In the genomic region with DNA sequence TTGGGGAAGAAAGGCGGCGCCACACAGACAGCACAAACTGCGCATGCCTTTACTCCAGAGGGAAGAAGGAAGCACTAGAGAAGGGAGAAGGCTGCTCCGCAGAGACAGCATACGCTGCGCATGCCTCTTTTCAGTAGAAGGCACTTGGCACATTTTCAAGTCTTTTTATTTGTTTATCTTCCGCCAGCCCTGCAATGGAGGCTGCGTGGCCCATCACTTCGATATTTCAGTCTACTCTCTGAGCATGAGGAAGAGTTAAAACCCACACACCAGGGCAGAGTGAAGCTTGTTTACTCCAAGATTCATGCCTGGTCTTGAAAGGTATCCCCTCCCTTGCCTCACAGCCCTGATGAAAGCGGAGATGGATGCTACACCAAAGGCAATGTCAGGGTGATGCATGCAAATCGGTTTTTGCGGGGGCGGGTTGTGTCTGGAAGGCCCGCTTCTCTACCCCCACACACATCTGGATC, we compare ENCODE assay signal across 8 mouse cellular contexts.
DNase-seq lines count a peak whose midpoint lies in the region; ATAC-seq lines count a peak whose summit lies in the region.
"Had no signal": no experiment of that assay in that cellular context is flagged by ENCODE, and none has a peak within 500 bp of the region (broad histone marks: within the 10 kb centered on the region; RNA-seq: fewer than 3 reads in every experiment).

No protein-coding gene starts in this region.

- no peaks in the 10 kb centered on the region for H3K27me3 ChIP-seq in intestine, embryonic 15.5 days (replicated peaks)
- H3K27me3 ChIP-seq: hindbrain, embryonic 15.5 days had no signal

- 36% methylated on average over 14 of the region's 14 CpGs for WGBS in intestine, embryonic 15.5 days

- 0 out of 2 replicates have a peak overlapping the region, but pooled peaks have one; percentile 3 for H3K4me3 ChIP-seq in intestine, embryonic 15.5 days (replicated peaks)
- H3K4me3 ChIP-seq: hindbrain, embryonic 15.5 days had no signal

- ATAC-seq in intestine, embryonic 15.5 days = peak; percentile 83

- no peaks in the 10 kb centered on the region for H3K4me1 ChIP-seq in intestine, embryonic 15.5 days (replicated peaks)
- H3K4me1 ChIP-seq: hindbrain, embryonic 15.5 days had no signal

- peak overlapping the region; percentile 67; the same call in 1 of the 2 replicates for H3K27ac ChIP-seq in intestine, embryonic 15.5 days
- H3K27ac ChIP-seq: hindbrain, embryonic 15.5 days had no signal

- H3K4me2 ChIP-seq in intestine, embryonic 15.5 days (replicated peaks) = peak overlapping the region; percentile 47
- H3K4me2 ChIP-seq: hindbrain, embryonic 15.5 days had no signal

- H3K9ac ChIP-seq in intestine, embryonic 15.5 days = no peak overlapping the region
- H3K9ac ChIP-seq: hindbrain, embryonic 15.5 days had no signal

- peak; percentile 17 for DNase-seq in ZHBTc4 (ENCODE audit: low read depth, low spot score)
- peak; percentile 14 for DNase-seq in embryo, embryonic 11.5 days (ENCODE audit: low read depth, low spot score)
- DNase-seq in lung, postnatal 4 days = peak; percentile 17 to 37
- DNase-seq in gastrocnemius, adult 8-10 months (ENCODE audit: low spot score in 2 of 2) = no peak
- no peak for DNase-seq in thymus, postnatal 14 days
- no peak for DNase-seq in spleen, postnatal 36 days (ENCODE audit: low spot score in 2 of 2)

- H3K36me3 ChIP-seq in intestine, embryonic 15.5 days = no peaks in the 10 kb centered on the region
- H3K36me3 ChIP-seq: hindbrain, embryonic 15.5 days had no signal

- H3K9me3 ChIP-seq in intestine, embryonic 15.5 days = no peaks in the 10 kb centered on the region
- H3K9me3 ChIP-seq: hindbrain, embryonic 15.5 days had no signal

Comparison
In these comparisons a context has a peak if more than half of its experiments do, and no peak if none do; other contexts are left out.
1. DNase-seq: peak in ZHBTc4 (single experiment), embryo, embryonic 11.5 days (single experiment) and lung, postnatal 4 days (2 of 2); none in gastrocnemius, adult 8-10 months (0 of 2), thymus, postnatal 14 days (single experiment) and spleen, postnatal 36 days (0 of 2).